Mouse (Mus musculus): Measurements from ENCODE around the gene Syngr3. TPM values are rescaled to one million over a fixed set of nuclear protein-coding genes. Genes with fewer than 3 reads are reported as not detected.
"Not testable (repeated sequence)": the region's sequence is repeated elsewhere in the genome, so short reads cannot be mapped to it uniquely, and the experiment has no call there.

Gene Syngr3
- polyA plus RNA-seq, 1 experiment = not detected

DNA sequence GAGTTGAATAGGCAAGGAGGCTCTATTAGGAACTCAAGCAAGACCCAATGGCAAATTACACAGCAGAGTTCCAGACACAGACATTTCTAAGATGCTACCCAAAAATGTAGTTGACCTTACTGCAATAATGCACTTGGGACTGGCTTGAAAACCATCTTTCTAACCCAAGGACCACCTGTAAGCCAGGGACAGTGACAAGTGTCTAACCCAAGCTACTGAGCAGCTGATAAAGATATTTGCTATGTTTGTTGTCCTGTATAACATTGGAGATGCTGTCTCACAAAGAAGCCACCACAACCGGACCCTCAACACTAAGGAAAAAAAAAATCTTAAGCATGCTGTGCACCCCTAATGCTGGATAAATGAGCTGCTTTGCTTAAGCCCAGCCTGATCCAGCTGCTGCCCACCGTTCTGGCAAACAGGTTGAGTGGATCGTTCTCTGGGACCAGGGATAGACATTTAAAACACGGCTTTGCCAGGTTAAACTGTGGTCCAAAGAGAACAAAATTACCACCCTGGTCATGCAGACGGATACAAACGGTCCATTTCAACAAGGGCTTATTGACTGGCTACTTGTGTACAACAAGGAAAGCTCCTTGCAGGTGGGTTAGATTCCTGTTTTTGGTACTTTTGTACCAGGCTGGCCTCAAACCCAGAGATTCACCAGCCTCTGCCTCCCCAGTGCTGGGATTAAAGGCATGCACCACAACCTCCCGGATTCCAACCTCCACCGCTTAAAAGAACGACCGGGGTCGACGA is 33.5 kb upstream of the Syngr3 start:
- TF ChIP-seq CTCF (IDR thresholded peaks at IDR 0.05; ENCODE audit: control insufficient read depth, insufficient read depth, low read length) = no peak
- TF ChIP-seq POLR2A (IDR thresholded peaks at IDR 0.05; ENCODE audit: borderline replicate concordance, control insufficient read depth, low read depth, low read length) = no peak
- H3K4me3 ChIP-seq (replicated peaks; ENCODE audit: control insufficient read depth, low read depth, low read length) = peak overlapping the region; percentile 94
- 2% methylated on average over 12 of the region's 12 CpGs for WGBS
- no peaks in the 10 kb centered on the region; the same call in 1 of the 2 replicates for H3K4me1 ChIP-seq (ENCODE audit: control insufficient read depth, insufficient read depth, low read length)
- H3K27ac ChIP-seq (ENCODE audit: control insufficient read depth, insufficient read depth, low read depth, low read length, poor library complexity) = 0 out of 2 replicates have a peak overlapping the region, but pooled peaks have one; percentile 57

DNA sequence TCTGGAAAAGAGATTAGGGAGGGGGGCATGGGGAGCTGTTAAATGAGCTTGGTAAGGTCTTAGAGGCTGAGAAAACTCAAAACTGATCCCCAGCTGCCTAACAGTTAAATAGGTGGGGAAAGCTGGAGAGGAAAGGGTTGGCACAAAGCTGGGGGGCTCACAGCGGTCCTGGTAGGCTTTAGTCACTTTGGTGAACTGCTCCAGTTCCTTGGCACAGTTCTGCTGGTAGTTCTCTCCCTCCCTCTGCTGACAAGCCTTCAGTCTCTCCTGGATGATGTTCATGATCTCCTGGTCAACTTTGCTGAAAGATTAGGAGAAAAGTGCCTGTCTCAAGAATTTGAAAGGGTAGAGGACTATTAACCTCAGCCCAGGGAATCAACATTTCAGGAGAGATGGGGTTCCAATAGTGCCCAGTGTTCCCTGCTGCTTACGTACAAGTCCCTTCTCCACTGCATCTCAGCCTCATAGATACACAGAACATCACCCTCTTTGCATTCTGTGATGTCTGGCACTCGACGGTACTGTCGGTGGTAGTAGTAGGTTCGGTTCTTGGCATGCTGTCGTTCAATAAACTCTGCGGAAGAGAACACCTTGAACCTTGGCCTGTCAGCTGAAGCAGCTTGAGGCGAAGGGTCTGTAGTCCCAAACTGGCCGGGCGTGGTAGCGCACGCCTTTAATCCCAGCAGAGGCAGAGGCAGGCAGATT is 32.6 kb upstream of the Syngr3 start:
- TF ChIP-seq POLR2A (IDR thresholded peaks at IDR 0.05; ENCODE audit: borderline replicate concordance, control insufficient read depth, low read depth, low read length) = no peak
- TF ChIP-seq CTCF (IDR thresholded peaks at IDR 0.05; ENCODE audit: control insufficient read depth, insufficient read depth, low read length) = no peak
- Histone ChIP-seq H3K4me3 (replicated peaks; ENCODE audit: control insufficient read depth, low read depth, low read length) (no peak overlapping the region), H3K4me1 (ENCODE audit: control insufficient read depth, insufficient read depth, low read length) (no peaks in the 10 kb centered on the region; the same call in 1 of the 2 replicates), H3K27ac (ENCODE audit: control insufficient read depth, insufficient read depth, low read depth, low read length, poor library complexity) (no peak overlapping the region)
- 64% methylated on average over 13 of the region's 13 CpGs for WGBS

DNA sequence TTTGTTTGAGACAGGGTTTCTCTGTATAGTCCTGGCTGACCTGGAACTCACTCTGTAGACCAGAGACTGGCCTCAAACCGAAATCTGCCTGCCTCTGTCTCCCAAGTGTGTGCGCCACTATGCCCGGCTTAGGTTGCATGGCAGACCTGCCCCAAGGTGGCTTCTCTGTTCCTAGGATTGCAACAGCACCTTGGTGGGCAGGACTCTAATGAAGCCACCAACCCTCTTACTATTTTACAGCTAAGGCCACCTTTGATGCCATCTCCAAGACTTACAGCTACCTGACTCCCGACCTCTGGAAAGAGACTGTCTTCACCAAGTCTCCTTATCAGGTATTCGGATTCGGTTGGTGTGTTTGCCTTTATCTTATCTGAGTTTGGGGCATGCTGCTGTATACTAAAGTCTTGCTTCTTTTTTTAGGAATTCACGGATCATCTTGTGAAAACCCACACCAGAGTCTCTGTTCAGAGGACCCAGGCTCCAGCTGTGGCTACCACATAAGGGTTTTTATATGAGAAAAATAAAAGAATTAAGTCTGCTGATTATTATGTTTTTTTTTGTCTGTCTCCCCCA is 31.7 kb upstream of the Syngr3 start:
- not testable (repeated sequence) for H3K4me1 ChIP-seq (ENCODE audit: control insufficient read depth, insufficient read depth, low read length); H3K27ac ChIP-seq (ENCODE audit: control insufficient read depth, insufficient read depth, low read depth, low read length, poor library complexity)
- WGBS = 46% methylated on average over 7 of the region's 7 CpGs
- H3K4me3 ChIP-seq (replicated peaks; ENCODE audit: control insufficient read depth, low read depth, low read length) = peak overlapping the region; percentile 13

DNA sequence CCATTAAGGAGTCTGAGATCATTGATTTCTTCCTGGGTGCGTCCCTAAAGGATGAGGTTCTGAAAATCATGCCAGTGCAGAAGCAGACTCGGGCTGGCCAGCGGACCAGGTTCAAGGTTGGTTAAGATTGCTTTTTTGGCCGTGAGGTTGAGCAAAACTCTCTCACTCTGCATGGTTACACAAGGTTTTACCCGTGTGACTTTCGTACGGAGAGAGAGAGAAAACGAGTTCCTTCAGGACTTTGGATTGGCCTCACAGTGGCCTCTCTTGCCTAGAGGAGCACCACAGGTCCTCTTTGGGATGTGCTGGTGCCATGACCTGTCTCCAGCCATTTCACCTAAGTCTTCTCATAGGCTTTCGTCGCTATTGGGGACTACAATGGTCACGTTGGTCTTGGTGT is 30.9 kb upstream of the Syngr3 start:
- H3K27ac ChIP-seq (ENCODE audit: control insufficient read depth, insufficient read depth, low read depth, low read length, poor library complexity); H3K4me1 ChIP-seq (ENCODE audit: control insufficient read depth, insufficient read depth, low read length): not testable (repeated sequence)
- peak overlapping the region; percentile 48 for H3K4me3 ChIP-seq (replicated peaks; ENCODE audit: control insufficient read depth, low read depth, low read length)
- WGBS = 2% methylated on average over 11 of the region's 11 CpGs

DNA sequence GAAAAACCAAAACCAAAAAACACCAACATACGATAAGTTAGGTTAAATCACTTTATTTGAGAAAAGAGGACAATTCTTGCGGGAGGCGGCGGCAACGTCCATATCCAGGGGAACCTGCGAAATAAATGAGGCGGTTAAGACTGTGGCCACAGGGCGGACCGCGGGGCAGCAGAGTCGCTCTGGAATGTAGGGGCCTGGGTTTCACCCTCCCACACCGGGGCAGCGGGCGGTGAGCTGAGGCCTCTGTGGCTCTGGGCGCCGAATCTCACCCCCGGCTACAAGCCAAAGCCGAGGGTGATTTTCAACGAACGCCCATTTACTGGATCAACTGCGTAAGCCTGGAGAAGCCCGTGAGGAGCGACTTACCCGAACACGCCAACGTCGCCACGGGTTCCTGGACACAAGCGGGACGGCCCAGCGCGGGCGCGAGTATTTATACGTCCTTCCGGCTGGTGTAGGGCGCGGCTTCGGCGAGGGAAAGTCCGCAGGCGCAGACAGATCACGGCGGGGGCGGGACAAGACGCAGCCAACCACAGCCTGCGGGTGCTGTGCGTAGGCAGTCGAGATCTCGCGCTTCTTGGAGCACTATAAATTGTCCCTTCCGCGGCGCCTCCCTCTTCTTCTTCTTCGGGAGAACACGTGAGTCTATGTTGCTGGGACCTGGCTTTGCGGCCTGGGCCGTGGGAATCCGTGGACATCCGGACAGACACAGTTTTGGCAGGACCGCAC is 29.9 kb upstream of the Syngr3 start:
- Histone ChIP-seq H3K4me1 (ENCODE audit: control insufficient read depth, insufficient read depth, low read length) (no peaks in the 10 kb centered on the region; the same call in 1 of the 2 replicates), H3K4me3 (replicated peaks; ENCODE audit: control insufficient read depth, low read depth, low read length) (peak overlapping the region; percentile 77), H3K27ac (ENCODE audit: control insufficient read depth, insufficient read depth, low read depth, low read length, poor library complexity) (peak overlapping the region; percentile 72)
- WGBS = under 1% methylated on average over 61 of the region's 61 CpGs
- TF ChIP-seq CTCF (IDR thresholded peaks at IDR 0.05; ENCODE audit: control insufficient read depth, insufficient read depth, low read length) (no peak), POLR2A (IDR thresholded peaks at IDR 0.05; ENCODE audit: borderline replicate concordance, control insufficient read depth, low read depth, low read length) (peak; percentile 94; the same call in 1 of the 2 replicates)

DNA sequence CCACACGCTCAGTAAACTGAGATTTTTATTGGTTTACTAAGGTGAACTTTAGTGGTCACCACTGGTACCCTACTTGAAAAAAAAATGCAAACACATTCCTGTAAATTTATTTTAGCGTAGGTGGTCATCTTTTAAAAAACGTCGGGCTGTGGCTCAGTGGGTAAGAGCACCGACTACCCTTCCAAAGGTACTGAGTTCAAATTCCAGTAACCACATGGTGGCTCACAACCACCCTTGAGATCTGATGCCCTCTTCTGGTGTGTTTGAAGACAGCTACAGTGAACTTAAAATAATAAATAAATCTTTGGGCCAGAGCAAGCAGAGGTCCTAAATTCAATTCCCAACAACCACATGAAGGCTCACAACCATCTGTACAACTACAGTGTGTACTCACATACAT is 29.2 kb upstream of the Syngr3 start:
- WGBS = 65% methylated on average over 5 of the region's 5 CpGs
- not testable (repeated sequence) for H3K4me1 ChIP-seq (ENCODE audit: control insufficient read depth, insufficient read depth, low read length); H3K4me3 ChIP-seq (replicated peaks; ENCODE audit: control insufficient read depth, low read depth, low read length); H3K27ac ChIP-seq (ENCODE audit: control insufficient read depth, insufficient read depth, low read depth, low read length, poor library complexity)

DNA sequence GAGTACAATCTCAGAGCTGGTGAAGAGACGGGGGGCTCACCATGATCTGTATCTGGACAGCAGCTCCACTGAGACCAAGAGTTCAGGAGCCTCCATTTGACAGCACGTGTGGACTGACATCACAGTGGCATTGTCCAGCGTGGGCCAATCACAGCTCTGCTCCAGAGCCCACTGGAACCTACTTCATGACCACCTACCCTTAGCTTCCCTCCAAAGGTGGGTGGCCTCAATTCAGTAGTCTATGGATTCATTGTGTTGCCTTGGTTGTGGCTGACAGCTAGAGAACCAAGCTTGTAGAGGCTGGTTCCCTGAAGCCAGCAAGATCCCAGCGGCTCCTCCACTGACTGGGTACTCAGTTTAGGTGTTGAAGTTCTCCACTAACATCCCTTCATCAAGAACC is 28.2 kb upstream of the Syngr3 start, which contains the start of the genes Rnf151 and Rps2:
Gene Rnf151 (minus strand): TSS at position 121 of the 400 bp plus-strand sequence.
Gene Rps2 (plus strand): TSS at position 174 of the 400 bp plus-strand sequence.
- Histone ChIP-seq H3K4me1 (ENCODE audit: control insufficient read depth, insufficient read depth, low read length) (no peaks in the 10 kb centered on the region), H3K27ac (ENCODE audit: control insufficient read depth, insufficient read depth, low read depth, low read length, poor library complexity) (no peak within 1 kb of the TSS), H3K4me3 (replicated peaks; ENCODE audit: control insufficient read depth, low read depth, low read length) (no peak within 1 kb of the TSS)
- TF ChIP-seq POLR2A (IDR thresholded peaks at IDR 0.05; ENCODE audit: borderline replicate concordance, control insufficient read depth, low read depth, low read length) (no peak), CTCF (IDR thresholded peaks at IDR 0.05; ENCODE audit: control insufficient read depth, insufficient read depth, low read length) (no peak)
- WGBS = 81% methylated on average over 4 of the region's 4 CpGs

DNA sequence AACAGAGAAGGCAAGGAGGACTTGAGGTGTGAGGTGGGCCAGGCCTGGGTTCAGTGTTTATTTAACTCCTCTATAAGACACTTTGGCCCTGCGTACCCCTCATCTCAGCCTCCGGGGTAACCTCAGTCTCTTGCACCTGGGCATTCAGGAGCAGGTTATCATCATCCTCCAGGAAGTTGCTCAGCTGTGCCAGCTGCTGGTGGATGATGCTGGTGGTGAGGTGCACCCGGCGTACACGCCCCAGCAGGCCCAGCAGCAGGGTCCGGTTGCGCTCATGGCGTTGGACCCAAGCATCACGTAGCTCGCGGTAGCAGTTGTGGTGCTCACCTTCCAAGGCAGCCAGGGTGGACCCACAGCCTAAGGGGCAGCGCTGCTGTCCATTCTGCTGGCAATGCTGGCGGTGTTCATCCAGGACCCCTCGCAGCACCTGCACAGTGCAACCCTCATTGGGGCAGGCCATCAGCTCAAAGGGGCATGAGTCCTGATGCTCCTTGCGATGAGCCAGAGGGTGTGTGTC is 26.5 kb upstream of the Syngr3 start:
- Histone ChIP-seq H3K27ac (ENCODE audit: control insufficient read depth, insufficient read depth, low read depth, low read length, poor library complexity) (no peak overlapping the region), H3K4me1 (ENCODE audit: control insufficient read depth, insufficient read depth, low read length) (no peaks in the 10 kb centered on the region), H3K4me3 (replicated peaks; ENCODE audit: control insufficient read depth, low read depth, low read length) (no peak overlapping the region)
- WGBS = 93% methylated on average over 15 of the region's 15 CpGs
- TF ChIP-seq POLR2A (IDR thresholded peaks at IDR 0.05; ENCODE audit: borderline replicate concordance, control insufficient read depth, low read depth, low read length) = no peak
